Comparison of ENCODE assay signal across 25 mouse cellular contexts in genomic region chr2:66024837-66025236, GRCm38 (mm10).
"Had no signal": no experiment of that assay in that cellular context is flagged by ENCODE, and none has a peak within 500 bp of the region (broad histone marks: within the 10 kb centered on the region; RNA-seq: fewer than 3 reads in every experiment).

No protein-coding gene starts in this region.

- H3K4me2 ChIP-seq: heart, embryonic 11.5 days; heart, embryonic 13.5 days; heart, embryonic 15.5 days; hindbrain, embryonic 12.5 days; hindbrain, embryonic 14.5 days; intestine, embryonic 15.5 days; limb, embryonic 12.5 days; liver, embryonic 11.5 days; liver, embryonic 13.5 days; liver, embryonic 15.5 days had no signal

- H3K36me3 ChIP-seq: heart, embryonic 13.5 days; heart, embryonic 15.5 days; intestine, embryonic 15.5 days; liver, embryonic 13.5 days; liver, embryonic 15.5 days had no signal

- H3K27ac ChIP-seq: gastrocnemius, adult 2 months; heart, adult 2 months; heart, embryonic 13.5 days; heart, embryonic 15.5 days; hindbrain, embryonic 10.5 days; hindbrain, embryonic 12.5 days; hindbrain, embryonic 14.5 days; intestine, embryonic 15.5 days; layer of hippocampus, adult 2 months; left cerebral cortex, adult 2 months; limb, embryonic 10.5 days; limb, embryonic 12.5 days; liver, embryonic 13.5 days; liver, embryonic 15.5 days had no signal

- H3K27me3 ChIP-seq: heart, embryonic 13.5 days; heart, embryonic 15.5 days; hindbrain, embryonic 12.5 days; intestine, embryonic 15.5 days; limb, embryonic 12.5 days; liver, embryonic 13.5 days; liver, embryonic 15.5 days had no signal

- H3K4me3 ChIP-seq: gastrocnemius, adult 2 months; heart, adult 2 months; heart, embryonic 13.5 days; heart, embryonic 15.5 days; hindbrain, embryonic 10.5 days; hindbrain, embryonic 12.5 days; intestine, embryonic 15.5 days; layer of hippocampus, adult 2 months; left cerebral cortex, adult 2 months; limb, embryonic 10.5 days; limb, embryonic 12.5 days; liver, embryonic 13.5 days; liver, embryonic 15.5 days had no signal

- DNase-seq: gastrocnemius, adult 2 months; gastrocnemius, postnatal 10 days; gastrocnemius, postnatal 25 days; heart, adult 2 months; heart, postnatal 14 days; heart, postnatal 4 days; kidney, adult 18-20 months; kidney, adult 8-10 months; kidney, postnatal 10 days; kidney, postnatal 4 days; liver; liver, embryonic 13.5 days had no signal

- H3K9ac ChIP-seq: heart, embryonic 13.5 days; heart, embryonic 15.5 days; hindbrain, embryonic 12.5 days; hindbrain, embryonic 14.5 days; intestine, embryonic 15.5 days; limb, embryonic 12.5 days; liver, embryonic 13.5 days; liver, embryonic 15.5 days had no signal

- H3K4me1 ChIP-seq: heart, embryonic 13.5 days; heart, embryonic 15.5 days; intestine, embryonic 15.5 days; limb, embryonic 10.5 days; limb, embryonic 12.5 days; liver, embryonic 13.5 days; liver, embryonic 15.5 days had no signal

- H3K9me3 ChIP-seq: heart, embryonic 13.5 days; heart, embryonic 15.5 days; hindbrain, embryonic 10.5 days; hindbrain, embryonic 12.5 days; intestine, embryonic 15.5 days; limb, embryonic 10.5 days; limb, embryonic 12.5 days; liver, embryonic 13.5 days; liver, embryonic 15.5 days had no signal
